Mouse (Mus musculus) MEL (cell line): Measurements from ENCODE around the gene Gm11011.

Experiments
- CTCF ChIP-seq, 3 experiments: IDR thresholded peaks in 2 of 3; conservative IDR thresholded peaks in 1 of 3; 2 replicates each; pipeline ENCODE4 v1.5.1; 2011 to 2012; ENCODE audit warnings: low read length in 3 of 3, low read depth in 2 of 3, mild to moderate bottlenecking in 2 of 3, improper control_type of control experiment in 1 of 3, inconsistent platforms in 1 of 3, mixed read lengths in 1 of 3, moderate library complexity in 1 of 3; ENCODE audit not compliant: control insufficient read depth in 1 of 3, insufficient read depth in 1 of 3, poor library complexity in 1 of 3, severe bottlenecking in 1 of 3
- EP300 ChIP-seq, 2 experiments: IDR thresholded peaks; 2 replicates each; pipeline ENCODE4 v1.6.1; 2011; ENCODE audit warnings: improper control_type of control experiment in 2 of 2, low read length in 2 of 2, low read depth in 1 of 2, mild to moderate bottlenecking in 1 of 2
- HCFC1 ChIP-seq: IDR thresholded peaks from 2 replicates; pipeline ENCODE4 v1.6.1; 2012; ENCODE audit warnings: low read depth, mild to moderate bottlenecking, inconsistent platforms, low read length, improper control_type of control experiment, moderate library complexity
- POLR2AphosphoS5 ChIP-seq: IDR thresholded peaks from 2 replicates; pipeline ENCODE4 v1.6.1; 2012; ENCODE audit warnings: low read depth, borderline replicate concordance, mild to moderate bottlenecking, inconsistent platforms, low read length, moderate library complexity, mixed read lengths
- TAL1 ChIP-seq: IDR thresholded peaks from 2 replicates; pipeline ENCODE4 v1.6.1; 2012; ENCODE audit warnings: mild to moderate bottlenecking, inconsistent platforms, low read length, moderate library complexity, mixed read lengths
- TCF12 ChIP-seq: IDR thresholded peaks from 2 replicates; pipeline ENCODE4 v1.6.1; 2014; ENCODE audit warnings: low read depth, mild to moderate bottlenecking, inconsistent platforms, low read length, improper control_type of control experiment, moderate library complexity
- ZC3H11A ChIP-seq: IDR thresholded peaks from 2 replicates; pipeline ENCODE4 v1.6.1; 2012; ENCODE audit warnings: low read depth, mild to moderate bottlenecking, inconsistent platforms, low read length, improper control_type of control experiment

DNA sequence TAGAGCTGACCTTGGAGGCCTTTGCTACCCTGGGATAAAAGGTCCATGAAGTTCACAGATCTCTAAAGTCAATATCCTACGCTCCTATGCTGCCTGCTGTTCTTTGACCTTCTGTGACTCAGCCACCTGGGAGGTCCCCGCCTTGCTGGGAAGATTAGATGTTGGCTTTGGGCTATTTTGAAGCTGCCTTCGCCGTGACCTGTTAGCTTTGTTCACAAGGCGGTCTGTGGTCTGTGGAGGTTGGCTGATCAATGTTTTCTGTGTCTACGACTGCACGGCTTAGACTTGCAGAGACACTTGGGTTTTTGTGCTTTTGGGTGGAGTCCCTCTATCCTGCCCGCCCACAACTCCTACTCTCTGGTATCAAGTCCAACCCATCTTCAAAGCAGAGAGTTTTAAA, 2.9 kb upstream of the Gm11011 start:
- no peak for TF ChIP-seq TAL1
- TF ChIP-seq POLR2AphosphoS5 = no peak
- TF ChIP-seq ZC3H11A = no peak
- no peak for TF ChIP-seq TCF12
- TF ChIP-seq HCFC1 = no peak
- no peak for TF ChIP-seq CTCF (IDR thresholded peaks at IDR 0.05 in 2 of 3, conservative IDR thresholded peaks at IDR 0.05 in 1 of 3; ENCODE audit: control insufficient read depth in 1 of 3, insufficient read depth in 1 of 3, low read depth in 2 of 3, low read length in 3 of 3, poor library complexity in 1 of 3, severe bottlenecking in 1 of 3)
- TF ChIP-seq EP300 (IDR thresholded peaks at IDR 0.05; ENCODE audit: low read depth in 1 of 2, low read length in 2 of 2) = no peak
